Mouse (Mus musculus) embryonic fibroblast, embryonic 13.5 days (primary cell): ENCODE results near the gene Tenm2.

Source experiments
- CTCF ChIP-seq: IDR thresholded peaks from 2 replicates; pipeline ENCODE4 v1.5.1; 2011; ENCODE audit warnings: mild to moderate bottlenecking, control low read depth, low read length, moderate library complexity, borderline replicate concordance; ENCODE audit not compliant: insufficient read depth
- POLR2A ChIP-seq: IDR thresholded peaks from 2 replicates; pipeline ENCODE4 v1.6.1; 2011; ENCODE audit warnings: low read depth, mild to moderate bottlenecking, control low read depth, low read length, moderate library complexity

GRCm38 (mm10) chr11:36653656-36654323 lies 582.0 kb downstream of the Tenm2 start:
- TF ChIP-seq CTCF (no peak), POLR2A (no peak)
